Mouse (Mus musculus) c-Kit-positive CD71-negative TER-119-negative erythroid progenitor cells, embryonic 14.5 days (primary cell): Measurements from ENCODE around the gene Itgam.
"Not testable (repeated sequence)": the region's sequence is repeated elsewhere in the genome, so short reads cannot be mapped to it uniquely, and the experiment has no call there.

Source experiments
- DNase-seq: peaks from one replicate; pipeline ENCODE4 v3.0.0-alpha.2; 2013; ENCODE audit warnings: low read depth

Gene Itgam

GRCm38 (mm10) chr7:128132148-128132547 lies 69.7 kb downstream of the Itgam start:
- DNase-seq: no peak

- peak; percentile 39 for DNase-seq
Observed at GRCm38 (mm10) chr7:128133596-128133995, 71.2 kb downstream of the Itgam start.

GRCm38 (mm10) chr7:128136927-128137326 lies 74.5 kb downstream of the Itgam start:
- no peak for DNase-seq

GRCm38 (mm10) chr7:128139611-128140010 lies 77.2 kb downstream of the Itgam start:
- no peak for DNase-seq

- DNase-seq: no peak
Observed at GRCm38 (mm10) chr7:128150970-128151369, 88.5 kb downstream of the Itgam start.

GRCm38 (mm10) chr7:128154076-128154475 lies 91.6 kb downstream of the Itgam start, which contains the start of gene Itgad:
Itgad (plus strand) TSS chr7:128154376.
- DNase-seq: no peak

GRCm38 (mm10) chr7:128154924-128155323 lies 92.5 kb downstream of the Itgam start:
- no peak for DNase-seq

GRCm38 (mm10) chr7:128158688-128159354 lies 96.4 kb downstream of the Itgam start:
- not testable (repeated sequence) for DNase-seq

- DNase-seq: no peak
Observed at GRCm38 (mm10) chr7:128164001-128164400, 101.6 kb downstream of the Itgam start.

- no peak for DNase-seq
Observed at GRCm38 (mm10) chr7:128166391-128166790, 104.0 kb downstream of the Itgam start.
